Comparison of ENCODE assay signal across 11 mouse cellular contexts in genomic region chr13:111204580-111205285, GRCm38 (mm10). TPM values are rescaled to one million over a fixed set of nuclear protein-coding genes. Genes with fewer than 3 reads are reported as not detected.
DNase-seq lines count a peak whose midpoint lies in the region; ATAC-seq and TF ChIP-seq lines count a peak whose summit lies in the region.
"Had no signal": no experiment of that assay in that cellular context is flagged by ENCODE, and none has a peak within 500 bp of the region (broad histone marks: within the 10 kb centered on the region; RNA-seq: fewer than 3 reads in every experiment).

No protein-coding gene starts in this region.

- H3K9ac ChIP-seq in hindbrain, embryonic 16.5 days (ENCODE audit: low read depth, low read length) = no peak overlapping the region
- H3K9ac ChIP-seq in embryonic facial prominence, embryonic 13.5 days = no peak overlapping the region
- no peak overlapping the region for H3K9ac ChIP-seq in stomach, postnatal 0 days (ENCODE audit: low read length)
- H3K9ac ChIP-seq in liver, embryonic 11.5 days (ENCODE audit: low read depth, low read length) = no peak overlapping the region
- H3K9ac ChIP-seq: midbrain, embryonic 12.5 days had no signal

- H3K4me1 ChIP-seq in hindbrain, embryonic 16.5 days (ENCODE audit: control insufficient read depth, insufficient read depth, low read depth, low read length) = no peaks in the 10 kb centered on the region
- no peaks in the 10 kb centered on the region for H3K4me1 ChIP-seq in hindbrain, embryonic 10.5 days (replicated peaks)
- H3K4me1 ChIP-seq in embryonic facial prominence, embryonic 13.5 days = peaks cover 7% of the 10 kb centered on the region; the same call in 1 of the 2 replicates
- H3K4me1 ChIP-seq in stomach, postnatal 0 days (replicated peaks; ENCODE audit: control insufficient read depth, insufficient read depth) = no peaks in the 10 kb centered on the region
- no peaks in the 10 kb centered on the region for H3K4me1 ChIP-seq in liver, embryonic 11.5 days (replicated peaks; ENCODE audit: control insufficient read depth, insufficient read depth, low read length)
- H3K4me1 ChIP-seq: midbrain, embryonic 12.5 days had no signal

- no peaks in the 10 kb centered on the region for H3K27me3 ChIP-seq in hindbrain, embryonic 16.5 days (replicated peaks; ENCODE audit: control insufficient read depth, insufficient read depth, low read length)
- no peaks in the 10 kb centered on the region for H3K27me3 ChIP-seq in hindbrain, embryonic 10.5 days (ENCODE audit: insufficient read depth, poor library complexity, severe bottlenecking)
- H3K27me3 ChIP-seq in embryonic facial prominence, embryonic 13.5 days = no peaks in the 10 kb centered on the region
- H3K27me3 ChIP-seq in stomach, postnatal 0 days (ENCODE audit: control insufficient read depth, insufficient read depth, low read length) = no peaks in the 10 kb centered on the region
- no peaks in the 10 kb centered on the region for H3K27me3 ChIP-seq in liver, embryonic 11.5 days (replicated peaks; ENCODE audit: control insufficient read depth, insufficient read depth, low read length)
- H3K27me3 ChIP-seq: midbrain, embryonic 12.5 days had no signal

- DNase-seq in hindbrain, embryonic 10.5 days (ENCODE audit: low spot score) = no peak
- DNase-seq in brain, embryonic 14.5 days (ENCODE audit: low read depth) = peak; percentile 84
- DNase-seq in layer of hippocampus, adult 9-11 months = peak; percentile 83
- no peak for DNase-seq in stomach, postnatal 0 days (ENCODE audit: low spot score)
- no peak for DNase-seq in thymus, postnatal 14 days
- no peak for DNase-seq in liver, embryonic 11.5 days (ENCODE audit: low spot score)

- 63% methylated on average over 11 of the region's 11 CpGs for WGBS in hindbrain, embryonic 16.5 days
- WGBS in hindbrain, embryonic 10.5 days = 84% methylated on average over 11 of the region's 11 CpGs
- WGBS in embryonic facial prominence, embryonic 13.5 days = 55% methylated on average over 11 of the region's 11 CpGs
- 73% methylated on average over 11 of the region's 11 CpGs for WGBS in stomach, postnatal 0 days
- 79% methylated on average over 11 of the region's 11 CpGs for WGBS in liver, embryonic 11.5 days

- TF ChIP-seq POLR2A in brain, embryonic 14.5 days (IDR thresholded peaks at IDR 0.05; ENCODE audit: borderline replicate concordance, extremely low read depth, insufficient read depth, insufficient read length, poor library complexity, severe bottlenecking) = no peak

- no peak overlapping the region for H3K4me3 ChIP-seq in hindbrain, embryonic 16.5 days (ENCODE audit: low read length)
- no peak overlapping the region for H3K4me3 ChIP-seq in hindbrain, embryonic 10.5 days
- H3K4me3 ChIP-seq in embryonic facial prominence, embryonic 13.5 days = no peak overlapping the region
- no peak overlapping the region for H3K4me3 ChIP-seq in stomach, postnatal 0 days (ENCODE audit: low read depth, low read length)
- H3K4me3 ChIP-seq in liver, embryonic 11.5 days (ENCODE audit: low read depth, low read length) = no peak overlapping the region
- H3K4me3 ChIP-seq: midbrain, embryonic 12.5 days had no signal

- TF ChIP-seq CTCF in brain, embryonic 14.5 days (IDR thresholded peaks at IDR 0.05; ENCODE audit: borderline replicate concordance, extremely low read depth, insufficient read depth, insufficient read length) = no peak
- no peak for TF ChIP-seq CTCF in stomach, postnatal 0 days (IDR thresholded peaks at IDR 0.05; ENCODE audit: low read depth)

- H3K4me2 ChIP-seq in hindbrain, embryonic 16.5 days (ENCODE audit: low read length) = no peak overlapping the region
- H3K4me2 ChIP-seq in embryonic facial prominence, embryonic 13.5 days = no peak overlapping the region
- no peak overlapping the region for H3K4me2 ChIP-seq in stomach, postnatal 0 days (replicated peaks; ENCODE audit: low read depth)
- no peak overlapping the region for H3K4me2 ChIP-seq in liver, embryonic 11.5 days
- H3K4me2 ChIP-seq: midbrain, embryonic 12.5 days had no signal

- H3K27ac ChIP-seq in hindbrain, embryonic 16.5 days (ENCODE audit: low read depth, low read length) = no peak overlapping the region
- H3K27ac ChIP-seq in hindbrain, embryonic 10.5 days = no peak overlapping the region
- H3K27ac ChIP-seq in embryonic facial prominence, embryonic 13.5 days = 0 out of 2 replicates have a peak overlapping the region, but pooled peaks have one; percentile 17
- H3K27ac ChIP-seq in stomach, postnatal 0 days (replicated peaks) = no peak overlapping the region
- H3K27ac ChIP-seq in liver, embryonic 11.5 days (ENCODE audit: low read depth, low read length) = no peak overlapping the region
- H3K27ac ChIP-seq: midbrain, embryonic 12.5 days had no signal

- H3K9me3 ChIP-seq in hindbrain, embryonic 16.5 days (ENCODE audit: control insufficient read depth, low read length) = no peaks in the 10 kb centered on the region
- H3K9me3 ChIP-seq in hindbrain, embryonic 10.5 days = no peaks in the 10 kb centered on the region
- H3K9me3 ChIP-seq in embryonic facial prominence, embryonic 13.5 days = no peaks in the 10 kb centered on the region
- no peaks in the 10 kb centered on the region for H3K9me3 ChIP-seq in stomach, postnatal 0 days (ENCODE audit: control insufficient read depth, low read length)
- H3K9me3 ChIP-seq in liver, embryonic 11.5 days (ENCODE audit: control insufficient read depth, low read length) = no peaks in the 10 kb centered on the region
- H3K9me3 ChIP-seq: midbrain, embryonic 12.5 days had no signal

- peak; percentile 65; the same call in 1 of the 2 replicates for ATAC-seq in hindbrain, embryonic 16.5 days
- no peak for ATAC-seq in embryonic facial prominence, embryonic 13.5 days (ENCODE audit: insufficient number of reproducible peaks, insufficient read depth, low FRiP score, low TSS enrichment, low read depth)
- no peak for ATAC-seq in stomach, postnatal 0 days (ENCODE audit: low FRiP score, low TSS enrichment)
- no peak for ATAC-seq in liver, embryonic 11.5 days (replicated peaks; ENCODE audit: low FRiP score)

- TF ChIP-seq EP300 in stomach, postnatal 0 days (optimal IDR thresholded peaks at IDR 0.05) = no peak

- no peaks in the 10 kb centered on the region for H3K36me3 ChIP-seq in hindbrain, embryonic 16.5 days (ENCODE audit: control insufficient read depth, insufficient read depth, low read length)
- no peaks in the 10 kb centered on the region for H3K36me3 ChIP-seq in hindbrain, embryonic 10.5 days
- H3K36me3 ChIP-seq in embryonic facial prominence, embryonic 13.5 days = no peaks in the 10 kb centered on the region
- H3K36me3 ChIP-seq in stomach, postnatal 0 days (ENCODE audit: control insufficient read depth, insufficient read depth, low read length) = no peaks in the 10 kb centered on the region
- H3K36me3 ChIP-seq in liver, embryonic 11.5 days (ENCODE audit: control insufficient read depth, insufficient read depth, low read length) = no peaks in the 10 kb centered on the region
- H3K36me3 ChIP-seq: midbrain, embryonic 12.5 days had no signal

RNA-seq across cellular contexts. Expression of gene Actbl2, which starts 50.1 kb away (rescaled TPM):
- 0.05 TPM in 1 of 2 replicates, not detected in the other for polyA plus RNA-seq in hindbrain, embryonic 16.5 days (2015; fragmentation: Nextera tagmentation; extraction: Ambion mirVana)
- not detected in 2 replicates for polyA plus RNA-seq in hindbrain, embryonic 10.5 days (2016; fragmentation: Nextera tagmentation; extraction: Ambion mirVana)
- polyA plus RNA-seq in brain, embryonic 14.5 days (2012; rRNA removed) = 0.03 TPM in 1 of 2 replicates, not detected in the other
- not detected in 2 replicates for polyA plus RNA-seq in embryonic facial prominence, embryonic 13.5 days (2015; fragmentation: Nextera tagmentation; extraction: Ambion mirVana)
- not detected in 2 replicates for polyA plus RNA-seq in stomach, postnatal 0 days (2015; fragmentation: Nextera tagmentation; extraction: Ambion mirVana)
- not detected in 2 replicates for polyA plus RNA-seq in liver, embryonic 11.5 days (2014; fragmentation: Nextera tagmentation; extraction: Ambion mirVana)
- polyA plus RNA-seq: heart, embryonic 16.5 days; limb, embryonic 11.5 days; midbrain, embryonic 12.5 days had no signal

Comparison
In these comparisons a context has a peak if more than half of its experiments do, and no peak if none do; other contexts are left out.
1. DNase-seq: peak in brain, embryonic 14.5 days (single experiment) and layer of hippocampus, adult 9-11 months (single experiment); none in hindbrain, embryonic 10.5 days (single experiment), stomach, postnatal 0 days (single experiment), thymus, postnatal 14 days (single experiment) and liver, embryonic 11.5 days (single experiment).